Mouse (Mus musculus) midbrain, embryonic 15.5 days (tissue): ENCODE measurements at regions not wholly inside any gene's neighbourhood (a gene's known extent, or its start where the extent isn't known, plus 50 kb on each side); places are given as distances from the start of the nearest gene placed in this dataset.
A peak's percentile ranks its signal among the peaks of the same experiment; 100 is the strongest.

Experiments
- ATAC-seq: fragments of 200-750 bp; cut with Nextera tagmentation; replicated peaks from 2 replicates; pipeline ENCODE4 v1.8.0; 2017; ENCODE audit warnings: moderate TSS enrichment
- H3K27ac ChIP-seq: fragments of 300-500 bp; sonication (generic); 2 replicates; pipeline ENCODE4 v1.5.1; 2015; ENCODE audit warnings: mild to moderate bottlenecking, inconsistent platforms
- H3K27me3 ChIP-seq: fragments of 300-500 bp; sonication (generic); replicated peaks from 2 replicates; pipeline ENCODE4 v1.6.1; 2015; ENCODE audit warnings: inconsistent platforms
- H3K36me3 ChIP-seq: fragments of 300-500 bp; sonication (generic); replicated peaks from 2 replicates; pipeline ENCODE4 v1.6.1; 2015; ENCODE audit warnings: inconsistent platforms
- H3K4me1 ChIP-seq: fragments of 300-500 bp; sonication (generic); 2 replicates; pipeline ENCODE4 v1.6.1; 2015; ENCODE audit warnings: inconsistent platforms
- H3K4me2 ChIP-seq: fragments of 300-500 bp; sonication (generic); 2 replicates; pipeline ENCODE4 v1.6.1; 2015; ENCODE audit warnings: inconsistent platforms, mild to moderate bottlenecking, moderate library complexity
- H3K4me3 ChIP-seq: fragments of 300-500 bp; sonication (generic); 2 replicates; pipeline ENCODE4 v1.5.1; 2015; ENCODE audit warnings: mild to moderate bottlenecking, inconsistent platforms
- H3K9ac ChIP-seq: fragments of 300-500 bp; sonication (generic); 2 replicates; pipeline ENCODE4 v1.6.1; 2015; ENCODE audit warnings: mild to moderate bottlenecking, inconsistent platforms
- H3K9me3 ChIP-seq: fragments of 300-500 bp; sonication (generic); 2 replicates; pipeline ENCODE4 v1.6.1; 2016; ENCODE audit warnings: inconsistent platforms
- WGBS: fragments of 180-500 bp; shearing (Covaris S2); methylation state at CpG from one replicate; pipeline ENCODE4 v1.1.7; 2015; ENCODE audit warnings: mixed read lengths; 5-methylcytosine and 5-hydroxymethylcytosine counted together

- WGBS, result 94% methylated on average over 2 of the region's 2 CpGs
- Histone ChIP-seq H3K4me3 (no peak overlapping the region), H3K27ac (no peak overlapping the region), H3K27me3 (peaks cover 16% of the 10 kb centered on the region), H3K36me3 (no peaks in the 10 kb centered on the region), H3K4me2 (no peak overlapping the region), H3K4me1 (no peaks in the 10 kb centered on the region), H3K9me3 (no peaks in the 10 kb centered on the region), H3K9ac (no peak overlapping the region)
- ATAC-seq, result no peak
Observed at GRCm38 (mm10) chrX:140164859-140165258, 102.2 kb downstream of the Pih1h3b start.

- Histone ChIP-seq H3K27ac (no peak overlapping the region), H3K4me2 (no peak overlapping the region), H3K9ac (no peak overlapping the region), H3K9me3 (no peaks in the 10 kb centered on the region), H3K27me3 (peaks cover 16% of the 10 kb centered on the region), H3K4me1 (no peaks in the 10 kb centered on the region), H3K4me3 (no peak overlapping the region), H3K36me3 (no peaks in the 10 kb centered on the region)
- WGBS, result 77% methylated on average over 3 of the region's 3 CpGs
- ATAC-seq, result no peak
Observed at GRCm38 (mm10) chrX:140165966-140166365, 103.3 kb downstream of the Pih1h3b start.

GRCm38 (mm10) chrX:140179850-140180249 lies 117.2 kb downstream of the Pih1h3b start:
- Histone ChIP-seq H3K27me3 (peaks cover 11% of the 10 kb centered on the region; the same call in 1 of the 2 replicates), H3K4me2 (no peak overlapping the region), H3K36me3 (no peaks in the 10 kb centered on the region), H3K9me3 (no peaks in the 10 kb centered on the region), H3K4me1 (no peaks in the 10 kb centered on the region), H3K4me3 (no peak overlapping the region), H3K9ac (no peak overlapping the region), H3K27ac (no peak overlapping the region)
- ATAC-seq, result no peak
- WGBS, result 82% methylated on average over 4 of the region's 4 CpGs

GRCm38 (mm10) chrX:140183003-140183402 lies 120.3 kb downstream of the Pih1h3b start:
- Histone ChIP-seq H3K4me2 (no peak overlapping the region), H3K4me1 (no peaks in the 10 kb centered on the region), H3K27me3 (peaks cover 3% of the 10 kb centered on the region; the same call in 1 of the 2 replicates), H3K36me3 (no peaks in the 10 kb centered on the region), H3K9ac (no peak overlapping the region), H3K27ac (no peak overlapping the region), H3K9me3 (no peaks in the 10 kb centered on the region), H3K4me3 (no peak overlapping the region)
- ATAC-seq, result no peak
- WGBS, result 91% methylated on average over 3 of the region's 3 CpGs

- no peak overlapping the region for H3K4me2 ChIP-seq
- 51% methylated on average over 3 of the region's 3 CpGs for WGBS
- H3K4me1 ChIP-seq, result peaks cover 5% of the 10 kb centered on the region; the same call in 1 of the 2 replicates
- no peak overlapping the region for H3K9ac ChIP-seq
- H3K4me3 ChIP-seq, result no peak overlapping the region
- H3K27me3 ChIP-seq, result peaks cover 19% of the 10 kb centered on the region; the same call in 1 of the 2 replicates
- peak; percentile 60 for ATAC-seq
- H3K27ac ChIP-seq, result 0 out of 2 replicates have a peak overlapping the region, but pooled peaks have one; percentile 58
- no peaks in the 10 kb centered on the region for H3K9me3 ChIP-seq
- no peaks in the 10 kb centered on the region for H3K36me3 ChIP-seq
Observed at GRCm38 (mm10) chrX:140203676-140204075, 138.4 kb upstream of the Frmpd3 start.

GRCm38 (mm10) chrX:140208791-140209190 lies 133.3 kb upstream of the Frmpd3 start:
- H3K4me1 ChIP-seq, result peaks cover 2% of the 10 kb centered on the region; the same call in 1 of the 2 replicates
- WGBS, result 57% methylated on average over 3 of the region's 3 CpGs
- H3K4me2 ChIP-seq, result no peak overlapping the region
- H3K9ac ChIP-seq, result no peak overlapping the region
- no peak for ATAC-seq
- H3K4me3 ChIP-seq, result no peak overlapping the region
- H3K9me3 ChIP-seq, result no peaks in the 10 kb centered on the region
- peaks cover 20% of the 10 kb centered on the region for H3K27me3 ChIP-seq
- no peak overlapping the region for H3K27ac ChIP-seq
- no peaks in the 10 kb centered on the region for H3K36me3 ChIP-seq

- Histone ChIP-seq H3K9me3 (no peaks in the 10 kb centered on the region), H3K4me2 (no peak overlapping the region), H3K36me3 (no peaks in the 10 kb centered on the region), H3K27ac (0 out of 2 replicates have a peak overlapping the region, but pooled peaks have one; percentile 29), H3K9ac (no peak overlapping the region), H3K4me1 (peaks cover 2% of the 10 kb centered on the region; the same call in 1 of the 2 replicates), H3K27me3 (peaks cover 17% of the 10 kb centered on the region), H3K4me3 (no peak overlapping the region)
- peak; percentile 86 for ATAC-seq
- WGBS, result 56% methylated on average over 3 of the region's 3 CpGs
Observed at GRCm38 (mm10) chrX:140212644-140213361, 129.3 kb upstream of the Frmpd3 start.

- Histone ChIP-seq H3K27me3 (peaks cover 21% of the 10 kb centered on the region), H3K4me1 (peaks cover 2% of the 10 kb centered on the region; the same call in 1 of the 2 replicates), H3K9me3 (no peaks in the 10 kb centered on the region), H3K4me2 (no peak overlapping the region), H3K36me3 (no peaks in the 10 kb centered on the region), H3K27ac (no peak overlapping the region), H3K9ac (no peak overlapping the region), H3K4me3 (no peak overlapping the region)
- no peak for ATAC-seq
- 47% methylated on average over 4 of the region's 4 CpGs for WGBS
Observed at GRCm38 (mm10) chrX:140214198-140214849, 127.7 kb upstream of the Frmpd3 start.

- 79% methylated on average over 4 of the region's 4 CpGs for WGBS
- H3K9ac ChIP-seq, result no peak overlapping the region
- H3K4me1 ChIP-seq, result no peaks in the 10 kb centered on the region
- H3K27me3 ChIP-seq, result no peaks in the 10 kb centered on the region
- no peaks in the 10 kb centered on the region for H3K9me3 ChIP-seq
- ATAC-seq, result no peak
- no peak overlapping the region for H3K4me2 ChIP-seq
- no peak overlapping the region for H3K27ac ChIP-seq
- H3K4me3 ChIP-seq, result no peak overlapping the region
- no peaks in the 10 kb centered on the region for H3K36me3 ChIP-seq
Observed at GRCm38 (mm10) chrX:140255790-140256189, 86.3 kb upstream of the Frmpd3 start.

GRCm38 (mm10) chrX:140269742-140270457 lies 72.2 kb upstream of the Frmpd3 start:
- no peak overlapping the region for H3K9ac ChIP-seq
- 52% methylated on average over 5 of the region's 5 CpGs for WGBS
- peaks cover 25% of the 10 kb centered on the region for H3K27me3 ChIP-seq
- 0 out of 2 replicates have a peak, but pooled peaks have one; percentile 39 for ATAC-seq
- H3K36me3 ChIP-seq, result no peaks in the 10 kb centered on the region
- no peaks in the 10 kb centered on the region for H3K9me3 ChIP-seq
- no peak overlapping the region for H3K4me2 ChIP-seq
- H3K4me1 ChIP-seq, result no peaks in the 10 kb centered on the region
- no peak overlapping the region for H3K4me3 ChIP-seq
- no peak overlapping the region for H3K27ac ChIP-seq

- Histone ChIP-seq H3K4me2 (peak overlapping the region; percentile 52), H3K27ac (peak overlapping the region; percentile 78), H3K9me3 (no peaks in the 10 kb centered on the region), H3K36me3 (no peaks in the 10 kb centered on the region), H3K9ac (peak overlapping the region; percentile 66), H3K4me3 (peak overlapping the region; percentile 64), H3K4me1 (no peaks in the 10 kb centered on the region), H3K27me3 (peaks cover 50% of the 10 kb centered on the region)
- ATAC-seq, result peak; percentile 65
- 24% methylated on average over 49 of the region's 54 CpGs for WGBS
Observed at GRCm38 (mm10) chrX:140277327-140277947, 64.6 kb upstream of the Frmpd3 start.
